Mouse (Mus musculus) embryonic facial prominence, embryonic 12.5 days (tissue): ENCODE data around the gene Corin. TPM values are rescaled to one million over a fixed set of nuclear protein-coding genes. Genes with fewer than 3 reads are reported as not detected.

Source experiments
- ATAC-seq: fragments of 200-750 bp; cut with Nextera tagmentation; 2 replicates; pipeline ENCODE4 v1.8.0; 2017; ENCODE audit not compliant: insufficient number of reproducible peaks, insufficient read depth, low FRiP score, low TSS enrichment
- H3K27ac ChIP-seq: fragments of 300-500 bp; sonication (generic); 2 replicates; pipeline ENCODE4 v1.5.1; 2016; ENCODE audit warnings: mild to moderate bottlenecking
- H3K27me3 ChIP-seq: fragments of 300-500 bp; sonication (generic); 2 replicates; pipeline ENCODE4 v1.6.1; 2016; ENCODE audit warnings: mild to moderate bottlenecking, moderate library complexity
- H3K36me3 ChIP-seq: fragments of 300-500 bp; sonication (generic); 2 replicates; pipeline ENCODE4 v1.6.1; 2016; ENCODE audit warnings: mild to moderate bottlenecking
- H3K4me1 ChIP-seq: fragments of 300-500 bp; sonication (generic); 2 replicates; pipeline ENCODE4 v1.6.1; 2016
- H3K4me2 ChIP-seq: fragments of 300-500 bp; sonication (generic); replicated peaks from 2 replicates; pipeline ENCODE4 v1.6.1; 2016; ENCODE audit warnings: mild to moderate bottlenecking, moderate library complexity
- H3K4me3 ChIP-seq: fragments of 300-500 bp; sonication (generic); 2 replicates; pipeline ENCODE4 v1.5.1; 2016; ENCODE audit warnings: mild to moderate bottlenecking
- H3K9ac ChIP-seq: fragments of 300-500 bp; sonication (generic); 2 replicates; pipeline ENCODE4 v1.6.1; 2016; ENCODE audit warnings: mild to moderate bottlenecking, moderate library complexity
- H3K9me3 ChIP-seq: fragments of 300-500 bp; sonication (generic); 2 replicates; pipeline ENCODE4 v1.6.1; 2016; ENCODE audit warnings: mild to moderate bottlenecking, moderate library complexity
- WGBS: fragments of 180-500 bp; shearing (Covaris S2); methylation state at CpG from one replicate; pipeline ENCODE4 v1.1.7; 2016; 5-methylcytosine and 5-hydroxymethylcytosine counted together
- polyA plus RNA-seq: library from polyadenylated mRNA; unstranded; fragments of >200 nt; fragmentation: Nextera tagmentation; extraction: Ambion mirVana; gene quantifications from 2 replicates; pipeline ENCODE4 v1.2.1, GENCODE M21; 2016

Corin gene
- polyA plus RNA-seq, result 4.8 and 5.6 TPM in 2 replicates

DNA sequence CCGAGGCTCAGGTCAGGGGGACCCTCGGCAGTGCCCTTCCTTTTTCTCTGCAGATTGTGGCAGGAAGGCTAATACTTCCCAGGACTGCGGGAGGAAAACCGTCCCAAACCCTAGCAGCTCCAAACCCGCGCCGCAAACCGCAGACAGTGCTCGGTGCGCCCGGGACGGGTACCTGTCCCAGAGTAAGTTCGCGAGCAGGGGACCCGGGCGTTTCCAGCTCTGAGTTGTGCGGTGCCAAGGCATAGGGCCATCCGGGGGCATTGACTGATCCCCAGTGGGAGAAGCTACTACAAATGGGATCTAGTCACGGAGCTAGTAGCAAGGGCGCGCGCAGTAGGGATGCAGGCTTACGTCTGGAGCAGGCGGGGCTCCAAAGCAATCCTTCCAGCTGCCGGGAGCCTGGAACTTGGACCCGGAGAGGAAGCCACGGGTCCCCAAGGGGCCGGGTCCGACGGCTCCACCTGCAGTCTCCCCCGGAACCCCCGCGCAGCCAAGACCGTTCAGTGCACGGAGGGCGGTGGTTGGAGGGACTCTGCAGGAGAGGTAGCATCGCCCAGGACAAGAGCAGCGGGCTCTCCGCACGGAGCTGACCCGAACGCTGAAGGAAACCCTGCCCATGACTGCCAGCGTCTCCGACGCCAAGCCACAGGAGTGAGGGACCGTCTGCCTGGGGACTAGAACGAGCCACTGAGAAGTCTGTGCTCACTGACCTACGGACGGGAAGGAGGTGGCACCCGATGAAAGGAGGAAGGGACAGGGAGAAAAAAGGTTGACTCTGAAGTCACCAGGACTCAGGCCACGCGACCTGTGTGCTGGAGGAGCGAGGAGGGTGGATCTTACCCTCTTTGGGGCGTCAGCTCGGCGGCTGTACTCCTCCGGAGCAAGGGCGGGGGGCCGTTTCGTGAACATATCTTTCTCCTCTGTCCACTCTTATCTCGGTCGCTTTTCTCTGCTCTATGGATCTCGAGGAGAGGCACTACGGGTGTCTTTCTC, at the start of gene Corin:
Corin (minus strand) TSS at position 943 of the 993 bp plus-strand sequence.
- Histone ChIP-seq H3K4me3 (peak within 1 kb of the TSS; percentile 41), H3K27ac (no peak within 1 kb of the TSS), H3K36me3 (no peaks in the 10 kb centered on the region), H3K27me3 (peaks cover 39% of the 10 kb centered on the region), H3K9ac (peak within 1 kb of the TSS; percentile 32; the same call in 1 of the 2 replicates), H3K4me1 (peaks cover 8% of the 10 kb centered on the region; the same call in 1 of the 2 replicates), H3K9me3 (no peaks in the 10 kb centered on the region), H3K4me2 (peak within 1 kb of the TSS; percentile 61)
- WGBS, result 2% methylated on average over 64 of the region's 64 CpGs
- peak; percentile 26; the same call in 1 of the 2 replicates for ATAC-seq

DNA sequence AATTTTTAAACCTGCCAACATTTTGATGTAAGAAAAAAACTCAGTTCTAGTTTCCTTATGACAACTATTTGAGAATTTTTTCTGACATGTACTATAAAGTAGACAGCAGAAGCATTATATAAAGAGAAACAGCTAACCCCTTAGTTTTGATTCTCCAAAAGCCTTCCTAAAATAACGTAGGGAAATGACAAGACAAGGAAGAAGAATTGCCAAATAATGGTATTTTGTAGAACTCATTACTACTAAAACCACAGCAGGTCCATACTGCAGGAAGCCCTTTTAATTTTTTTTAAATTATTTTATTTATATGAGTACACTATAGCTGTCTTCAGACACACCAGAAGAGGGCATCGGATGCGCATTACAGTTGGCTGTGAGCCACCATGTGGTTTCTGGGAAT, 46.9 kb upstream of the Corin start:
- no peaks in the 10 kb centered on the region for H3K9me3 ChIP-seq
- ATAC-seq, result no peak
- no peak overlapping the region for H3K4me3 ChIP-seq
- H3K4me1 ChIP-seq, result no peaks in the 10 kb centered on the region
- no peaks in the 10 kb centered on the region for H3K27me3 ChIP-seq
- no peak overlapping the region for H3K27ac ChIP-seq
- H3K9ac ChIP-seq, result no peak overlapping the region
- H3K36me3 ChIP-seq, result 0 out of 2 replicates have a peak, but pooled peaks cover 8% of the 10 kb centered on the region
- no peak overlapping the region for H3K4me2 ChIP-seq
- whole genome bisulfite sequencing, result 96% methylated on average over 3 of the region's 3 CpGs

DNA sequence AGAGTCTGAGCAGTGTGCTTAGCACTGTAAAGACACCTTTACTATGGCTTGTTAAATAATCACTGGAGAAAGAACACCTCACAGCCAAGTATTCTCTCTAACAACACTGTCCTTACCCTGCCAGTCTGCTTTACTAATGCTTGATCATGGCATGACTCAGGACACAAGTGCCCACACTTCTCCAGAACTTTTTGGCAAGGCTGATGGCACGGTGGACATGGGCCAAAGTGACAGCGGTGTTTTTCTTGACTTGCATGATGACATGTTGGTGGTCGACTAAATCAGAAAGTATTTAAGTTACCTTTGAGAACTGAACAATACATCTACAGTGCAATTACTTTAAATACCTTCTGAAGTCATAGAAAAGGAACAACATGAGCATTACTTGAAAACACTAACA, 24.6 kb upstream of the Corin start:
- no peaks in the 10 kb centered on the region for H3K9me3 ChIP-seq
- ATAC-seq, result no peak
- H3K36me3 ChIP-seq, result peaks cover 45% of the 10 kb centered on the region
- H3K27me3 ChIP-seq, result no peaks in the 10 kb centered on the region
- H3K27ac ChIP-seq, result no peak overlapping the region
- WGBS, result 92% methylated on average over 3 of the region's 3 CpGs
- H3K4me1 ChIP-seq, result no peaks in the 10 kb centered on the region
- no peak overlapping the region for H3K9ac ChIP-seq
- no peak overlapping the region for H3K4me3 ChIP-seq
- H3K4me2 ChIP-seq, result no peak overlapping the region

DNA sequence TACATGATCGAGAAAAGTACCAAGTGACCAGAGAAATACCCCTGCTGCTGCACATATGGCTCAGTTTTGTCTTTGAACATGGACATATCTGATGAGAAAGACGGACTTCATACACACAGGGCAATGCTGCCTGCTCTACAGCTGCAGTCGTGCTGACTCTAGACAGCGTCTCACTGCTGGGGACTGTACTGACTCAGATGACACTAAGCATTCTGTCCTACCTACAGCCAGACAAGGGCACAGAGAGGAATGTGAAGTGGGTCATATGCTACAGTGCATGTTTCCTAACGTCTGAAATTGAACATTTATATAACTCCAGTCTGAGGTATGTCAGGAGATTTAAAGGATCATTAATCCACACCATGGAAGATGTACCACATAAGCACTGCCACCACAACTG, 9.5 kb upstream of the Corin start:
- Histone ChIP-seq H3K27me3 (no peaks in the 10 kb centered on the region), H3K27ac (no peak overlapping the region), H3K36me3 (peaks cover 19% of the 10 kb centered on the region), H3K9ac (no peak overlapping the region), H3K4me1 (no peaks in the 10 kb centered on the region), H3K4me3 (no peak overlapping the region), H3K4me2 (no peak overlapping the region), H3K9me3 (no peaks in the 10 kb centered on the region)
- 82% methylated on average over 5 of the region's 5 CpGs for WGBS
- ATAC-seq, result no peak

DNA sequence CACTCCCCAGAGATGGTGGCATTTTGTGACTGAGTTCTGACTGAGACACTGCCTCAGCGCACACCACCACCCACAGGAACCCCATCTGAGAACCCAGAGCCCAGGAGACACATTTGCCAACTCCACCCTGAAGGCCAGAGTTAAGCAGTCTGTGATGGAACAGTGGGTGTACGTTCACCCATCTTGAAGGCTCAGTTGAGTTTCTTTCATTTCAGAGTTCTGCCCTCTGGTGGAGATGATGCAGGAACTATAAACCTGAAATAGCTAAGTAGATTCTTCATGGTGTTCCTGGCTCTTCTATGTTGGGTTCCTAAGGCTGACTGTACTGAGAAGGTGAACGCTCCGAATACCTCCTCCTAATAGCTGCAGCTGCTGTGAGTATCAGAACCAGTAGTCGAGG, 1.5 kb upstream of the Corin start:
- 74% methylated on average over 5 of the region's 5 CpGs for WGBS
- H3K9ac ChIP-seq, result no peak overlapping the region
- no peaks in the 10 kb centered on the region for H3K9me3 ChIP-seq
- H3K4me3 ChIP-seq, result no peak overlapping the region
- H3K27me3 ChIP-seq, result peaks cover 39% of the 10 kb centered on the region
- no peak for ATAC-seq
- H3K4me2 ChIP-seq, result no peak overlapping the region
- H3K4me1 ChIP-seq, result peaks cover 8% of the 10 kb centered on the region; the same call in 1 of the 2 replicates
- H3K36me3 ChIP-seq, result no peaks in the 10 kb centered on the region
- no peak overlapping the region for H3K27ac ChIP-seq

DNA sequence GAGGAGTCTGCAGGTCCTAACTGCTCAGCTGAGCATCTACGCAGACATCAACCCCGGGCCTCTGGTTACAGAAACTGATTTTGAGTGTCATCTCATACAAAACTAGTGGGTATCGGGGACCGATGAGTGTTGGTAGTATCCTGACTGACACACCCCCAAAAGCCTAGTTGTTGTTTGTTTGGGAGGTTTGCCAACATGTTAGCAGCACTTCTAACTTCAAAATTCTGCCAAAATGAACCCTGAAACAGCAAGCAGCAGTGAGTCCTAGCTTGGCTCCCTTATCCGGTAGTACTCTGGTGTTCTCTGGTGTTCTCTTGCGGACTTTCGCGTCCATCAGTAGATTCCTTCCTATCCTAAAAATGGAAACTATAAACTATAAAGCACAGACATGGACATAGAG, 1.5 kb downstream of the Corin start:
- no peak overlapping the region for H3K9ac ChIP-seq
- no peaks in the 10 kb centered on the region for H3K9me3 ChIP-seq
- H3K4me2 ChIP-seq, result peak overlapping the region; percentile 61
- H3K4me1 ChIP-seq, result peaks cover 8% of the 10 kb centered on the region; the same call in 1 of the 2 replicates
- H3K27me3 ChIP-seq, result peaks cover 39% of the 10 kb centered on the region
- no peaks in the 10 kb centered on the region for H3K36me3 ChIP-seq
- H3K27ac ChIP-seq, result no peak overlapping the region
- ATAC-seq, result no peak
- H3K4me3 ChIP-seq, result peak overlapping the region; percentile 41
- 72% methylated on average over 8 of the region's 8 CpGs for WGBS

DNA sequence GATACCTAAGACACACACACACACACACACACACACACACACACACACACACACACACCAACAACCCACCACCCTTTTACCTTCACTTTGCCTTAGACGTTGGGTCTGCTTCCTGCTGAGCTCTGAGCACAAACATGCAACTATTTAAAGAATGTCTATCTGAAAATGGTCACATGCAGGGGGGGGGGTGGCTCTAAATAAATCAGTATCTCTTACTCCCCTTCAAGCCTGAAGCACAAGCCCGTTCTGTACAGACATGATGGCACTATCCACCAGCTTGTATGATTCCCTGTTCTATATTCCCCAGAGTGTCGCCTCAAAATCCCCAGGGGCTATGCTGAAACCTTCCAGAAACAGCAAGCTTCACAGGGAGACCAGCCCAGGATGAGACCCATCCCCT, 2.5 kb downstream of the Corin start:
- H3K4me1 ChIP-seq, result peaks cover 8% of the 10 kb centered on the region; the same call in 1 of the 2 replicates
- no peak overlapping the region for H3K4me2 ChIP-seq
- peaks cover 39% of the 10 kb centered on the region for H3K27me3 ChIP-seq

DNA sequence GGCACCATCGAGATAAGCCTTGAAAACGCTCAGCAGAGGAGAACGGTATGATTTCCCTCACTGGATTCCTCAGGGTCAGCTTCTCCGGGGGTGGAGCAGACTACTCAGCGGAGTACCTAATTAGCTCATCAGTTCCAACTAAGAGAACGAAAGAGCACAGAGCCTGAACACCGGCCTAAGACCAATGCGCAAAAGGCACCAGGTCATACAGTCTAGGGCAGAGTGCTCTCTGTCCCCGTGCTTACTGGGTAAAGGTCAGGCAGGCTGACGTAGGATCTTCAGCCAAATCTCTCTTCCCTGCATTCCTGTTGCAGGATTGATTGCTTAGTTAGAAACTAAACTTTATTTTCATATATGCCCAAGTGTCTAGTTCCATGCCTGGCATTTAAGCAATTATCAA, 6.0 kb downstream of the Corin start:
- H3K27me3 ChIP-seq, result peaks cover 21% of the 10 kb centered on the region
- no peaks in the 10 kb centered on the region for H3K36me3 ChIP-seq
- no peak overlapping the region for H3K4me2 ChIP-seq
- no peak overlapping the region for H3K4me3 ChIP-seq
- no peak overlapping the region for H3K9ac ChIP-seq
- H3K4me1 ChIP-seq, result peaks cover 2% of the 10 kb centered on the region; the same call in 1 of the 2 replicates
- 78% methylated on average over 10 of the region's 10 CpGs for WGBS
- H3K27ac ChIP-seq, result no peak overlapping the region
- H3K9me3 ChIP-seq, result no peaks in the 10 kb centered on the region
- ATAC-seq, result no peak

More for the DNA sequence above, 2.5 kb downstream of the Corin start:
- WGBS, result 37% methylated on average over 3 of the region's 3 CpGs
- no peaks in the 10 kb centered on the region for H3K36me3 ChIP-seq
- no peaks in the 10 kb centered on the region for H3K9me3 ChIP-seq
- no peak overlapping the region for H3K4me3 ChIP-seq
- no peak overlapping the region for H3K27ac ChIP-seq
- no peak overlapping the region for H3K9ac ChIP-seq
- no peak for ATAC-seq

DNA sequence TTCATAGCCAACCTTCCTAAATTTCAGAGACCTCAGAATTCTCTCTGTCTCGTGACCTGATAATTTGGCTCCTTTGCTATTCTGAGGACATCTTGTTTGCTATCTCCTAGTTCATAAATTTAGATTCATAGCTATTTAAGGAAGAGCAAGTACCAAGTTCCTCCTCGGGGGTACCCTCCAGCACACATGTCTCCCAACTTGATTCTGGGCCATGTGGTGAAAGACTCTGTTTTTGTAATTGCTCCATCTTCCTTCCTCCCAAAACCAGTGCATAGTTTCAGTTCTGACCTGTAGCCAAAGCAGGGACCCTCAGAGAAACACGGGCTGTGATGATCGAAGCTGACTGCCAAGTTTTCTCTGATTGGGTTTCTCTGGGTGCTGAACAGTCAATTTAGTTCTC, 7.5 kb downstream of the Corin start:
- ATAC-seq, result no peak
- Histone ChIP-seq H3K4me1 (no peaks in the 10 kb centered on the region), H3K27ac (no peak overlapping the region), H3K4me3 (no peak overlapping the region), H3K9ac (no peak overlapping the region), H3K27me3 (peaks cover 6% of the 10 kb centered on the region), H3K4me2 (no peak overlapping the region), H3K9me3 (no peaks in the 10 kb centered on the region), H3K36me3 (no peaks in the 10 kb centered on the region)
- WGBS, result 82% methylated on average over 4 of the region's 4 CpGs

DNA sequence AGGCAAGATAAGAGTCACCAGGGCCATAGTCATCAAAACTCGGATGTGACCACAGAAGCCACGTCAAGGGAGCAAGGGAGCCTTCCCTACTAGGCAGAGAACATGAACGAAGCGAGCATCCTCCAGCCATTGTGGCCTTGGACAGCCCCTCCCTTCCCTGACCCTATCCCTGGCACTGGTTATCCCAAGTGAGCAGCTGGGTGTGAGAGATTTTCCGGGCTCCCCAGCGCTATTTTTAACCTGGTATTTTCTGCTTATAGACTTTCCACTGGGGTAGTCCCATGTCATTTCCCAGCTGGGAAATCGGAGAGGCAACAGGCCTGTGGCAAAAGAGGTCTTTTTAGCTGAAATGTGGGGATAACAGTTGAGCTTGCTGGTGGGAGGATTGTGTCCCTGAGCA, 10.4 kb downstream of the Corin start:
- no peaks in the 10 kb centered on the region for H3K4me1 ChIP-seq
- no peaks in the 10 kb centered on the region; the same call in 1 of the 2 replicates for H3K27me3 ChIP-seq
- H3K4me2 ChIP-seq, result no peak overlapping the region
- H3K27ac ChIP-seq, result no peak overlapping the region
- H3K9ac ChIP-seq, result no peak overlapping the region
- no peaks in the 10 kb centered on the region for H3K9me3 ChIP-seq
- no peaks in the 10 kb centered on the region for H3K36me3 ChIP-seq
- no peak for ATAC-seq
- no peak overlapping the region for H3K4me3 ChIP-seq
- WGBS, result 75% methylated on average over 7 of the region's 7 CpGs

DNA sequence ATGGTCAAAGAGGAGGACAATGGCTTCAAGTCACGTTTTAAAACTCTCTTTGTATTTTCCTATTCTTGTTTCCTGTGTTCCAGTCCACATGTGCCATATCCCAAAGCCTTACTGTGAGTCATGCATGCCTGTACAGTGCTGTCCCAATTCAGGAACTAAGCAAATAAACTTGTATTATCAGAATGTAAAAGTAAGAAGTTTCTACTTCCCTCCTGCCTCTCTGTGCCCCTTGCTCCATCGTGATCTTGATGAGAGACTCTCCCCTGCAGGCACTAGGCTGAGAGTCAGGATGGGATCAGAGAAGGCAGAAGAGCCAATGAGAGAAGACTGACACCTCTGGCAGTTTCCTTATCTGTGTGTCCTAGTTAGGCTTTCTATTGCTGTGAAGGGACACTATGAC, 13.0 kb downstream of the Corin start:
- H3K4me3 ChIP-seq, result no peak overlapping the region

DNA sequence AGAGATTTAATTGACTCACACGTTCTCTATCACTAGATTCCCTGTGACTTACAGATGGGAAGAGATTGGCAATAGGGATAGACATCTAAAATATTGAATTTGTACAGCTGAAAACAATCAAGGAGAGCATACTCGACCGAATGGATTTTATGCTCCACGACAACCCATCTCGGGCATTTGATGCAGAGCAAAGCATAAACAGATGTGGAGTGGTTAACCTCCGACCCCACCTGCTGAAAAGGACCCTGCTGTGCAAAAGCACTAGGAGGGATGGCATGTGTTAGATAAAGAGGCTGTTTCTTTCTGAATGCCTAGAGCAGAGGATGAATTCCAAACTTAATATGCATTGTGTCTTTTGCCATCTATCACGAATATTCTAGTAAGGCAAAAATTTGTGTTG, 23.8 kb downstream of the Corin start:
- peaks cover 5% of the 10 kb centered on the region for H3K4me1 ChIP-seq
- H3K36me3 ChIP-seq, result no peaks in the 10 kb centered on the region
- 15% methylated on average over 7 of the region's 7 CpGs for WGBS
- H3K4me3 ChIP-seq, result no peak overlapping the region
- H3K27me3 ChIP-seq, result no peaks in the 10 kb centered on the region
- no peaks in the 10 kb centered on the region for H3K9me3 ChIP-seq
- ATAC-seq, result no peak
- H3K4me2 ChIP-seq, result no peak overlapping the region
- H3K9ac ChIP-seq, result no peak overlapping the region
- no peak overlapping the region for H3K27ac ChIP-seq

More for the DNA sequence above, 13.0 kb downstream of the Corin start:
- Histone ChIP-seq H3K36me3 (no peaks in the 10 kb centered on the region), H3K4me1 (no peaks in the 10 kb centered on the region), H3K9ac (no peak overlapping the region), H3K27me3 (no peaks in the 10 kb centered on the region), H3K4me2 (no peak overlapping the region), H3K27ac (no peak overlapping the region), H3K9me3 (no peaks in the 10 kb centered on the region)
- WGBS, result 61% methylated on average over 2 of the region's 2 CpGs
- ATAC-seq, result no peak
